Mouse (Mus musculus) lung, postnatal 0 days (tissue): ENCODE measurements around the gene Scn1b. TPM values are rescaled to one million over a fixed set of nuclear protein-coding genes. Genes with fewer than 3 reads are reported as not detected.

Source experiments
- ATAC-seq: fragments of 200-750 bp; cut with Nextera tagmentation; 2 replicates; pipeline ENCODE4 v1.8.0; 2017; ENCODE audit warnings: moderate library complexity
- DNase-seq: peaks from one replicate; pipeline ENCODE4 v3.0.0-alpha.2; 2016; ENCODE audit warnings: low spot score
- H3K27ac ChIP-seq: fragments of 300-500 bp; sonication (generic); 2 replicates; pipeline ENCODE4 v1.5.1; 2014; ENCODE audit warnings: antibody characterized with exemption, mild to moderate bottlenecking, low read length, mixed read lengths
- H3K27me3 ChIP-seq: fragments of 300-500 bp; sonication (generic); replicated peaks from 2 replicates; pipeline ENCODE4 v1.6.1; 2014; ENCODE audit warnings: low read length, mixed read lengths; ENCODE audit not compliant: insufficient read depth
- H3K36me3 ChIP-seq: fragments of 300-500 bp; sonication (generic); 2 replicates; pipeline ENCODE4 v1.6.1; 2014; ENCODE audit warnings: low read length, mixed read lengths; ENCODE audit not compliant: insufficient read depth
- H3K4me1 ChIP-seq: fragments of 300-500 bp; sonication (generic); 2 replicates; pipeline ENCODE4 v1.6.1; 2014; ENCODE audit warnings: antibody characterized with exemption, low read depth, low read length, mixed read lengths; ENCODE audit not compliant: insufficient read depth
- H3K4me2 ChIP-seq: fragments of 300-500 bp; sonication (generic); replicated peaks from 2 replicates; pipeline ENCODE4 v1.6.1; 2014; ENCODE audit warnings: low read depth, mild to moderate bottlenecking, low read length, moderate library complexity, mixed read lengths
- H3K4me3 ChIP-seq: fragments of 300-500 bp; sonication (generic); 2 replicates; pipeline ENCODE4 v1.5.1; 2014; ENCODE audit warnings: low read depth, low read length
- H3K9ac ChIP-seq: fragments of 300-500 bp; sonication (generic); replicated peaks from 2 replicates; pipeline ENCODE4 v1.6.1; 2014; ENCODE audit warnings: low read depth, mild to moderate bottlenecking
- H3K9me3 ChIP-seq: fragments of 300-500 bp; sonication (generic); 2 replicates; pipeline ENCODE4 v1.6.1; 2016; ENCODE audit warnings: low read length, mixed read lengths
- CTCF ChIP-seq: IDR thresholded peaks from 2 replicates; pipeline ENCODE4 v1.5.1; 2016; ENCODE audit warnings: antibody characterized with exemption, mild to moderate bottlenecking
- EP300 ChIP-seq: IDR thresholded peaks from 2 replicates; pipeline ENCODE4 v1.6.1; 2016; ENCODE audit warnings: antibody characterized with exemption, mild to moderate bottlenecking, control low read depth
- WGBS: fragments of 180-500 bp; shearing (Covaris S2); extraction: QIAGEN DNeasy Blood & Tissue Kit; methylation state at CpG from one replicate; pipeline ENCODE4 v1.1.7; 2014; 5-methylcytosine and 5-hydroxymethylcytosine counted together
- polyA plus RNA-seq: library from polyadenylated mRNA; unstranded; fragments of >200 nt; fragmentation: Nextera tagmentation; extraction: Ambion mirVana; gene quantifications from 2 replicates; pipeline ENCODE4 v1.2.1, GENCODE M21; 2015

The Scn1b gene
- polyA plus RNA-seq, 1 experiment from 2014 or later, result 4.9 TPM

- DNase-seq (no peak), ATAC-seq (no peak)
- H3K9me3 ChIP-seq, result no peaks in the 10 kb centered on the region
- no peak overlapping the region for H3K4me2 ChIP-seq
- 58% methylated on average over 7 of the region's 7 CpGs for WGBS
- no peak overlapping the region for H3K9ac ChIP-seq
- H3K27ac ChIP-seq, result no peak overlapping the region
- no peaks in the 10 kb centered on the region for H3K36me3 ChIP-seq
- no peak for TF ChIP-seq EP300
- TF ChIP-seq CTCF, result no peak
- no peak overlapping the region for H3K4me3 ChIP-seq
- no peaks in the 10 kb centered on the region for H3K4me1 ChIP-seq
- no peaks in the 10 kb centered on the region for H3K27me3 ChIP-seq
These were observed 52.6 kb downstream of the Scn1b start for GRCm38 (mm10) chr7:31074061-31074712.

- TF ChIP-seq EP300 (no peak), CTCF (no peak)
- H3K9me3 ChIP-seq, result no peaks in the 10 kb centered on the region
- H3K4me3 ChIP-seq, result no peak overlapping the region
- DNase-seq (no peak), ATAC-seq (no peak)
- no peak overlapping the region for H3K27ac ChIP-seq
- no peaks in the 10 kb centered on the region for H3K36me3 ChIP-seq
- H3K9ac ChIP-seq, result no peak overlapping the region
- no peaks in the 10 kb centered on the region for H3K4me1 ChIP-seq
- no peak overlapping the region for H3K4me2 ChIP-seq
- no peaks in the 10 kb centered on the region for H3K27me3 ChIP-seq
These were observed 53.3 kb downstream of the Scn1b start for GRCm38 (mm10) chr7:31073546-31073945.

- H3K4me2 ChIP-seq, result no peak overlapping the region
- WGBS, result 28% methylated on average over 9 of the region's 9 CpGs
- no peaks in the 10 kb centered on the region for H3K27me3 ChIP-seq
- TF ChIP-seq CTCF, result no peak
- TF ChIP-seq EP300, result no peak
- H3K9me3 ChIP-seq, result no peaks in the 10 kb centered on the region
- H3K4me1 ChIP-seq, result no peaks in the 10 kb centered on the region
- H3K4me3 ChIP-seq, result no peak overlapping the region
- H3K9ac ChIP-seq, result no peak overlapping the region
- DNase-seq (no peak), ATAC-seq (no peak)
- H3K27ac ChIP-seq, result no peak overlapping the region
- no peaks in the 10 kb centered on the region for H3K36me3 ChIP-seq
These were observed 54.5 kb downstream of the Scn1b start for GRCm38 (mm10) chr7:31072326-31072725.

- no peak overlapping the region for H3K4me3 ChIP-seq
- H3K27ac ChIP-seq, result no peak overlapping the region
- H3K9me3 ChIP-seq, result no peaks in the 10 kb centered on the region
- TF ChIP-seq EP300 (no peak), CTCF (no peak)
- no peak overlapping the region for H3K4me2 ChIP-seq
- WGBS, result 74% methylated on average over 6 of the region's 6 CpGs
- DNase-seq (no peak), ATAC-seq (no peak)
- no peaks in the 10 kb centered on the region for H3K36me3 ChIP-seq
- H3K27me3 ChIP-seq, result no peaks in the 10 kb centered on the region
- H3K4me1 ChIP-seq, result no peaks in the 10 kb centered on the region
- H3K9ac ChIP-seq, result no peak overlapping the region
These were observed 56.5 kb downstream of the Scn1b start for GRCm38 (mm10) chr7:31070324-31070723.

- no peaks in the 10 kb centered on the region for H3K36me3 ChIP-seq
- TF ChIP-seq EP300 (no peak), CTCF (no peak)
- 81% methylated on average over 14 of the region's 14 CpGs for WGBS
- ATAC-seq (no peak), DNase-seq (no peak)
- H3K4me2 ChIP-seq, result no peak overlapping the region
- no peak overlapping the region for H3K27ac ChIP-seq
- no peak overlapping the region for H3K9ac ChIP-seq
- H3K4me1 ChIP-seq, result no peaks in the 10 kb centered on the region
- no peak overlapping the region for H3K4me3 ChIP-seq
- no peaks in the 10 kb centered on the region for H3K27me3 ChIP-seq
- H3K9me3 ChIP-seq, result no peaks in the 10 kb centered on the region
These were observed 57.3 kb downstream of the Scn1b start for GRCm38 (mm10) chr7:31069491-31069890.

GRCm38 (mm10) chr7:31067836-31068235, 59.0 kb downstream of the Scn1b start:
- H3K9me3 ChIP-seq, result no peaks in the 10 kb centered on the region
- ATAC-seq (peak; percentile 43), DNase-seq (peak; percentile 44)
- TF ChIP-seq EP300 (no peak), CTCF (no peak)
- no peaks in the 10 kb centered on the region for H3K27me3 ChIP-seq
- WGBS, result 32% methylated on average over 5 of the region's 5 CpGs
- H3K4me2 ChIP-seq, result no peak overlapping the region
- H3K36me3 ChIP-seq, result no peaks in the 10 kb centered on the region
- H3K9ac ChIP-seq, result no peak overlapping the region
- H3K4me3 ChIP-seq, result no peak overlapping the region
- H3K4me1 ChIP-seq, result no peaks in the 10 kb centered on the region
- no peak overlapping the region for H3K27ac ChIP-seq

Other genes starting within 250 kb of the Scn1b start
- gene Cd22, start 246.7 kb downstream of the Scn1b start, polyA plus RNA-seq, result 0.35 and 0.79 TPM in 2 replicates
- 1.2 and 1.8 TPM in 2 replicates for gene Mag, start 212.1 kb downstream of the Scn1b start, polyA plus RNA-seq
- not detected in 2 replicates for gene Hamp2, start 202.3 kb downstream of the Scn1b start, polyA plus RNA-seq
- gene Hamp, start 183.0 kb downstream of the Scn1b start, polyA plus RNA-seq, result not detected in 2 replicates
- gene Usf2, start 170.2 kb downstream of the Scn1b start, polyA plus RNA-seq, result 19.6 and 21.1 TPM in 2 replicates
- gene Lsr, start 153.5 kb downstream of the Scn1b start, polyA plus RNA-seq, result 53.8 and 57.9 TPM in 2 replicates
- 9.5 and 12.3 TPM in 2 replicates for gene Fam187b, start 153.2 kb downstream of the Scn1b start, polyA plus RNA-seq
- gene Fxyd5, start 84.5 kb downstream of the Scn1b start, polyA plus RNA-seq, result 168 and 206 TPM in 2 replicates
- gene Fxyd7, start 75.5 kb downstream of the Scn1b start, polyA plus RNA-seq, result 1.2 and 1.8 TPM in 2 replicates
- gene Fxyd1, start 69.8 kb downstream of the Scn1b start, polyA plus RNA-seq, result 175 and 211 TPM in 2 replicates
- gene Lgi4, start 67.7 kb downstream of the Scn1b start, polyA plus RNA-seq, result 0.20 and 0.27 TPM in 2 replicates
- 76.1 and 78.1 TPM in 2 replicates for gene Fxyd3, start 50.3 kb downstream of the Scn1b start, polyA plus RNA-seq
- gene Hpn, start 11.7 kb downstream of the Scn1b start, polyA plus RNA-seq, result 19.5 and 20.5 TPM in 2 replicates
- 31.7 and 33.8 TPM in 2 replicates for gene Gramd1a, start 28.9 kb upstream of the Scn1b start, polyA plus RNA-seq
- gene Scgb2b2, start 163.5 kb upstream of the Scn1b start, polyA plus RNA-seq, result not detected in 2 replicates
- gene Scgb1b2, start 164.8 kb upstream of the Scn1b start, polyA plus RNA-seq, result not detected in 2 replicates
- not detected in 2 replicates for gene Scgb2b3, start 235.1 kb upstream of the Scn1b start, polyA plus RNA-seq
- gene Scgb1b3, start 248.6 kb upstream of the Scn1b start, polyA plus RNA-seq, result not detected in 2 replicates